Mouse (Mus musculus) E14TG2a.4 (cell line): ENCODE data around the gene Dpp3.

Source experiments
- CTCF ChIP-seq: conservative IDR thresholded peaks from 2 replicates; pipeline ENCODE4 v1.5.1; 2014; ENCODE audit warnings: low read length
- NANOG ChIP-seq: IDR thresholded peaks from 2 replicates; pipeline ENCODE4 v1.6.1; 2014; ENCODE audit warnings: borderline replicate concordance, low read length, mixed read lengths

DNA sequence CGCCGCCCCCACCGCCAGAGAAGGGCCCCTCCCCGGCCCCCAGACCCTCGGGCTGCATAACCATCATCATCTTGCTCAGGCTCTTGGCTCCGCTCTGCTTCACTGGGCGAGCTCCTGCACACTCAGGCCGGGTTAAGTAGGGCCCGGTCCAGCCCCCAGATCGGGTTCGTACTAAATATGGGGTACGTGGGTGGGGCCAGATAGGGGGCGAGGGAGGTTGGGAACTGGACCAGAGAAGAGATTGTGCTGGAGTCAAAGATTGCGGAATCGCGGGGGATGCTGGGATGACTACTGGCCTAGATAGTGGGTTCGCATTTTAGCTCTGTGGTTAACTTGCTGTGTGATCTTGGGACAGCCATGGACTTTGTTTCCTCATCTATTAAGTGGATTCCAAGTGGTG, 50.3 kb downstream of the Dpp3 start, which contains the start of gene Actn3:
- TF ChIP-seq CTCF (no peak), NANOG (no peak)
